Mouse (Mus musculus): ENCODE measurements around the gene Dglucy. TPM values are rescaled to one million over a fixed set of nuclear protein-coding genes. Genes with fewer than 3 reads are reported as not detected.

Dglucy gene
- total and polyA plus RNA-seq, 3 experiments = 9.0 to 18.8 (median 14.6) TPM

DNA sequence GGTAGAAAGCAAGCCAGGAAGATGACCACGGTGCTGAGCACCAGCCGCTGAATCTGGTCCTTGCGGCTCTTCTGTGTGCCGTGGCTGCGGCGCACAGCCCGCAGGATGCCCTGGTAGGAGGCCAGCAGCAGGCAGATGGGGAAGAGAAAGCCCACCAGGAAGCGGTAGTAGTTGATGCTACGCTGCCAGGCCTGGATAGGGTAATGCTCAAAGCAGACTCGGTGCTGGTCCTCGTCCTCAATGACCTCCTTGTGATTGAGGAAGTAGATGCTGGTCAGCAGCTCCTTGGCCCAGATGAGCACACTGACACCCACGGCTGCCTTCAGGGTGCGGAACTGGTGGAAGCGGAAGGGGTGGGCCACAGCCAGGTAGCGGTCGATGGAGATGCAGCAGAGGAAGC lies 99.7 kb downstream of the Dglucy start:
- no peak for DNase-seq

DNA sequence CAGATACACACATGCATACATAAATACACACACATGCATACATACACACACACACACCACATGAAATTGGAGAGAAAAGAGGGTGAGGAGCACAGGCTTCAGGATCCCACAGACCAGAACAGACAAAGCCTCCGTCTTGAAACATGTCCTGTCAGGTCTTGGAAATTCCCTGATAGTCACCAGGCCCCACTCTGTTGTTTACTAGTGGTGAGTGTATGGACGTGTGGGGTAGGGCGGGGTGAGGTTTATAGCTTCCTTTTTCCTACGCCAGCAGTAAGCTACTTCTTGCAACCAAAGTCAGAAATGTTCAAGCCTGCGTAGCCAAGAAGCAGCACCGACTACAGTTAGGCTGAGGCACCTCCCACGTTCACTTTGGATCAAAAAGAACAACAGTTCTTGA lies 104.3 kb downstream of the Dglucy start:
- no peak for DNase-seq

DNA sequence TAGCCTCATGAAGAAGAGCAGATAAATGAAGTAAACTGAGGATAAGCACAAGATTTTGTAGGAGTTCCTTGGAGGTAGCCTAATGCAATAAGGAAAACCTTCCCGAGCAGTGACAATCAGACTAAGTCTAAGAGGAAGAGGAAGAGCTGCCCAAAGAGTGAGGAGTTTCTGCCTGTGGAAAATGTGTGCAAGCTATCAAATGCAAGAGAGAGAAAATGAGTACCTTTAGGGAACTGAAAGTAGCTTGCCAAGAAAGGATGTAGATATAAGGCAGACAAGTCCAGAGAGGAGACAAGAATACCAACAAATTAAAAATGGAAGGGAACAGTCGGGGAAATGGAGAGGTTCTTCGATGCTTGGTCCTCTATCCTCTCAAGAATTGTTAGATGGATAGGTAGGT lies 106.7 kb downstream of the Dglucy start:
- DNase-seq = no peak

DNA sequence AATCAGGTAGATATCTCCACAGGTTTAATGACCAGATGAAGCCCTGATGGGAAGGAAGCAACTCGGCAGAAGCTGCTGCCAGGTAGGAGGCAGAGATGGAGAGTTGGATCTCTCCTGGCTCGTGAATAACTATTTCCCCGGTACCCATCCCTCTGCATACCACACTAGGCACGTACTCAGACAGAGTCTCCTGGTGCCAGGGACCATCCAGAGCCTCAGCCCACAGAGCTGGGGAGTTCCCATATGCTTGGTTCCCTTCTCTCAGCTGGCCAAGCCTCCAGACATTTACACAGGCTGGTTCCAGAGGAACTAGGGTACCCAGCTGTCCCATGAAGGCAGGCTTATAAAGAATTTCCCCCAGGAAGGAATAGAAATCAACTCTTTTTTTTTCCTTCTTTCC lies 108.0 kb downstream of the Dglucy start:
- no peak for DNase-seq

DNA sequence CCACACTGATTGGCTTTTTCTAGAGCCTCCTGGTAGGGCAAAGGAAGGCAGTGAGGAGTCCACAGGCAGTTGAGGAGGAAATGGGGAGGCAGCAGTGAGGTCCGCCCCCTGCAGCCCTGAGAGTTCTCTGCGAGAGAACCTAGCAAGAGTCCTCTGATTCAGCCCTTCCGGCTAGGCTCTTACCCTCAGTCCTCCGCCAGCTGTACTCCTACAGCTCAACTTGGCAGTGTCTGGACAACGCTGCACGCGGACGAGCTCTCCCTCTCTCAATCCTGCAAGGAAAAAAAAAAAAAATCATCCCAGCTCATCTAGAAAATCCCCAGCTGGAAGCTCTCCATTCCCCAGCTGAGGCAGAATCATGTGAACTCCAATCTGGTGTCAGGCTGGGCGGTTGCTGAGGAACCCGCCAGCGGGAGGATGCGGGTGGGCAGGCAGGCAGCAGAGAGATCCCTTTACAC lies 109.0 kb downstream of the Dglucy start:
- DNase-seq = no peak

DNA sequence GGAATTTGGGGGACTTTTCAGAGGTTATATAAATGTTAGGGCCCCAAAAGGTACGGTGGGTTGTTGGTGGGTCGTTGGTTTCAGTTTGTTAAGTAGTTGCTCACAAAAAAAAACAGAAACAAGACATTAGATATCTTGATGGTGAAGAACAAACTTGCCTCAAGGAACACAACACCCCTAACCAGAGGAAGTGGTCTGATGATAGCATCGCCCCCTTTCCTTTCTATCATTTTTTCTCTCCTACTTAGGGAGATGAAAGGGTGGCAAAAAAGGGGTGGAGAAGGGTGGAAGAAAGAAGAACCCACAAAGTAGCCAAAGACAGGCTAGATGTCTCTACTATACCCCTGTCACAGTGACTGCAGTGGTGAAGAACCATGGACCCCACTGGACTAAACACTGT lies 111.7 kb downstream of the Dglucy start:
- no peak for DNase-seq

DNA sequence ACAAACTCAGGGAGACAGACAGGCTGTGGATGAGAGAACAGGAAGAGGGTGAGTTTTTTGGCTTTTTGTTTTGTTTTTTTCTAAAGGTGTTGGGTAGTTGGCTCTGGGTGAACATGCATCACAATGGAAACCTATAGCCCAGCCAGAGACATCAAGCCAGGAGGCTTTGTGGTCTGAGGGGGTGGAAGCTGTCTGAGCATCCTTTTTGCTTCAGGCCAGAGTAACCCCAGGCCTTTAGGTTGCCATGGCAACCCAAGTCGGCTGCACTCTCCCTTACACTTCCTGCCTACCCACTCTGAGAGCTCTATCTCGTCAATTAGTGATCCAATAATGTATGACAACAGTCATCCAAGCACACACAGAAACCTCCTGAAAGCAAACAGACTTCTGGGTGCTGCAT lies 116.6 kb downstream of the Dglucy start:
- DNase-seq = no peak

DNA sequence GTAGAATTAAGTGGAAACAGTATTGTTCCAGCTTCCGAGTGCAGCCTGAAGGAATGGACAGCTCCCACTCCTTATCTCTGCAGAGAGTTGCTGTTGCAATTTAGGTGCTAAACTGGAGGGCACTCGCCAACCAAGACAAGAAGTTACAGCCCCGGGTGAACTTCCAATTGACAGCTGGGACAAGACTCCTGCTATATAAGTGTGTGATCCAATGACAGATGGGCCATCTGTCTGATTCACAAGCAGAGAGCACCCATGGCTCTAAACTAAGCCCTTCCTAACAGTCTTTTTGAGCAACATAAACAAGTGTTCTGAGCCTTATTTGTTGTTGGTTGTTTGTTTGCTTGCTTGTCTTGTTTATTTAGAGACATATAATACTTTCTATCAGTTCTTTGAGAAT lies 117.8 kb downstream of the Dglucy start:
- no peak for DNase-seq

DNA sequence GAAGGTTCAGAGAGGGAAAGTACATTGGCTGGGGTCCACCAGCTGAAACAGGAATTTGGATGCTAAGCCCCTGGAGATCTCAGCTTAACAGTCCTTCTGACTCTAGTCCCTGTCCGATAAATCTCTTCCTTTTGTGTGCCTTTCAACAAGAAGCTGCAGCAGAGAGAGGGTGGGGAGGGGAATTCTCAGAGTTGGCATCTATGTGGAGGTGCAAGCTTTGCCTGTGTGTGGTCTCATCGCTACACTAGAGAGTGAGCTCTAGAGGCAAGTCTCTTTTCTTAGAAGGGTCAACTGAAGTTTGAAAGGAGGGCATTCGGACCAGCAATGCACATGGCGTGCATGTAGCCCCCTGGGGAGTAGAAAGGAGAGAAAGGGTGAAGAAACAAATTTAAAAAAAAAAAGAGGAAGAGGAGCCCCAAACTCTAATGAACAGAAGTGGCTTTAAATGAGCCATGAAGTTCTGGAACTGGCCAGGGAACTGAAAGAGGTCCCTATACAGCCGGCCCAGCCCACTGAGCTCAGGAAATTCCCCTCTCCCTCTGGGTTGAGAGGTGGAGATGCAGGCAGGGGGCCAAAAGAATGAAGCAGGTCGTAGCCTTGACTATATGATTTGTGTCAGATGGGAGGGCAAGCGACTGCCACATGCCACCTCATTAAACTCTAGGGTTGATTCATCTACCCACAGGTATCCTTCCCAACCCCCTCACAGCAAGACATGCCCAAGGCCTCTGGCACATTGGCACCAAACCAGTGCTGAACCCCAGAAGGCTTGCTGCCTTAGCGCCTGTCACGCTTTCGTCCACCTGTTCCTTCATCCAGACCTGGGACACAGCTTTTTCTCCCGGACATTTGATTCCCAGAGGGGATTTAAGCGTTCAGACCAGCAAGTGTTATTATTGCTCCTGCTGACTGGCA lies 119.1 kb downstream of the Dglucy start:
- DNase-seq = no peak

DNA sequence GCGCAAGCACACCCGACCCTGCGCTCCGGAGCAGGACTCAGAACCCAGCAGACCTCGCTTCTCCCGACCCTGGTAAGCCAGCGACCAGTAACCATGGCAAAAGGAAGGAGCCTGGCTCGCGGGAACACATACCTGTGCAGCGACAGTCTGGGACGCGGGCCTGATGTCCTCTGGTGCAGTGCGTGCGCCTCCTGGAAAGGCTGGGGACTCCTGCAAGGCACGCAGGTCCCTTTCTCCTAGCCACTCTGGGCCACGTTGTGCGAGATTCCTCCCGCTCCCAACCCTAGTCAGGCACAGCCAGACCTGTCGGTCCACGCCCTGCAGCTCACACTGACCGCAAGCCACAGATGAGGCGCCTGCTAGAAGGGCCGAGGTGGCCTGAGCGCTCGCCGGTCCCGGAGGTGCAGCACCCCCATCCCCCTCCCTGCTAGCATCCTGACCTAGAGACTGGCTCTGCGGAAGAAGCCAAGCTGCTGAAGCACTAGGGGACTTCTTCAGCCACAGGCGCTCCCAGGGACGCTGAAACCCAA lies 120.3 kb downstream of the Dglucy start:
- peak; percentile 20 for DNase-seq

DNA sequence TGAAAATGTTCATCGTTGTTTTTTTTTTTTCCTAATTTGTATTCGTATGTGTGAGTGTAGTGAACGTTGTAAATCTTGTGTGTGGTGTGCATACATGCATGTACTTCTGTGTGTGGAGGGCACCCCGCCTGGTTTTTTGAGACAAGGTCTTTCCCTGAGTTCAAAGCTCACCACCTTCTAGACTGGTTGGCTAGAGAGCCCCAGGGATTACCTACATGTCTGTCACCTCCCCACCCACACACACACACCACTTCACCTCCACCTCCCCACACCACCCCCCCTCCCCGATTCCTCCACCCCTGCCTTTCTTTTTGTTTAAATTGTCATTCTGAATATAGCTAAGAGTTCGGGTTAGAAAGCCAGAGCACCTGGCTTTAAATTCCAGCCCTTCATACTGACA lies 122.0 kb downstream of the Dglucy start:
- no peak for DNase-seq

DNA sequence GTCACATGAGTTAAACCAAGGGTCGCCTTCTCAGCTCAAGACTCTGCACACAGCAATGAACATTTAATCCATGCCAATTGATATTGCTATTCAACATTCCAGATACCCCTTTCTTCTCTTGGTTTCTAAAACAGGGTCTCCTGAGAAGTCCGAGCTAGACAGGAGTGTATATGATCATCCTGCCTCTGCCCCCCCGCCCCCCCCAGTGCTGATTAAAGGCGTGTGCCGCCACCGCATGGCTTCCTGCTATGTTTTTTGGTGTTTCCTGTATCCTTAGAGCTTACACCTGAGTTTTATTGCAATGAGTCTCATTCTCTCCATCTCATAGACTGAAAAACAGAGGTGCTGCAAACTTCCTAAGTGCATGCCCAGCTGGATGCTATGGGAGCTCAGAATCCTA lies 122.5 kb downstream of the Dglucy start:
- no peak for DNase-seq

DNA sequence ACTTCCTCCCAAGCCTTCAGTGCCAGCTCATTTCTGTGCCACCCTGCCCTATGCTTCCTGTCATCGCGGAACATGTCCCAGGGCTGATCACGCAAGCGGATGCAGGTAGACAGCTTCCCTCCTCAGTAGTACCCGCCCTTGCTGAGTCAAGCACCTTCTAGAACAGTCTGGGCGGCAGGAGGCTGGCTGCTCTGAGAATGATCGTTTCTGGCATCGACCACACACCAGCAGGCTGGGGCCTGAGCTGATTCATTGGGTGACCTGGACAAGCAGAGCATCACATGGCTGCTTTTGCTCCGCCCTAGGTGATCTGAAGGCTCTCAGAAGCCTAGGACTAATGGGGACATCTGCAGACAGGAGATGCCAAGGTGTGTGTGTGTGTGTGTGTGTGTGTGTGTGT lies 124.9 kb downstream of the Dglucy start:
- DNase-seq = no peak

DNA sequence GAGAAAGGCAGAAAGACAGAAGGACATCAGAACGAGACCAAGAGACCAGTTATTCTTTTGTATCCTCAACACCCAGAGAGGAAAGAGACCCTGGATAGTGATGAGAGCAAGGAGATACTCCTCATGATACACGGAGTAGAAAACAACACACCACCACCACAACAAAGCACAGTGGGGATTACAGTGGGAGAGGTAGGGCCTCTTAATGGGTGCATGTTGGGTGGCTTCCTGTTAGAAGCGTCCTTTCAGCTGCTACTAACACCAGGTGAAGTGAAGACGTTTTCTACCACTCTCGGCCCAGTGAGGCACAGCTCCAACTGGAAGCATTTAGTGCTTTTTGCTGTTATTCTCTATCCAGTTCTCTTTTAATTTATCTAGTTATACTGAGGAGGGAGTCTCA lies 128.0 kb downstream of the Dglucy start:
- DNase-seq = no peak

DNA sequence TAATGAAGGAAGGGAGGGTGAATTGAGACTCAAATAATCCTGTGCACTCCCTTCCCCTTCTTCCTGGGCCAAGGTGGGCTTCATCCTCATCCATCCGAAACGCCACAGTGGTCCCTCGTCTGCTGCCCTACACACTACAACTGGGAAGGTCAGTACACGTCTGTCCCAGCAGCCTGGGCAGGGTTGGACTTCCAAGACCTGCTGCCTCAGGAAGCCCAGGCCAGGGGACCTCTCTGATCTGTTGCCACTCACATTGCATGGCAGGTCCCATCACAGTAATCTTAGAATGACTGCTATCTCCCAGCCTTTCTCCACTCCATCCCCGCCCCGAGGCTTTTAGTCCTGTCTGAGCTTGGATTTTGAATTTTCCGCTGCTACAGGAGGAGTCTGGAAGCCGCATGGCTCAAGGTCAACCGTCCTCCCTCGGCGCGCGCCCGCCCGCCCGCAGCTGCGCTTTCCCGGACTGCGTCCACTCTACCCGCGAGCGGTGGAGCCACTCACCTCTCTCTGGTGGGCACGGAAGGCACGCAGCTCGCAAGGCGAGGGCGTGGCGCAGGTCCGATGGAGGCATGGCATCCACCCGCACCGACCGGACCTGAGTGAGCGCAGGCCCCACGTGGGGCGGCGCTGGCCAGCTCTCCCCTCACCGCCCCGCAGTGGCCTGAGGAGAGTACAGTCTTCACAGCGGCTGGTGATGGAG lies 128.9 kb downstream of the Dglucy start, which contains the start of gene Gpr68:
TSS of gene Gpr68 (minus strand) at position 601 of the 700 bp plus-strand sequence.
- peak; percentile 53 for DNase-seq

DNA sequence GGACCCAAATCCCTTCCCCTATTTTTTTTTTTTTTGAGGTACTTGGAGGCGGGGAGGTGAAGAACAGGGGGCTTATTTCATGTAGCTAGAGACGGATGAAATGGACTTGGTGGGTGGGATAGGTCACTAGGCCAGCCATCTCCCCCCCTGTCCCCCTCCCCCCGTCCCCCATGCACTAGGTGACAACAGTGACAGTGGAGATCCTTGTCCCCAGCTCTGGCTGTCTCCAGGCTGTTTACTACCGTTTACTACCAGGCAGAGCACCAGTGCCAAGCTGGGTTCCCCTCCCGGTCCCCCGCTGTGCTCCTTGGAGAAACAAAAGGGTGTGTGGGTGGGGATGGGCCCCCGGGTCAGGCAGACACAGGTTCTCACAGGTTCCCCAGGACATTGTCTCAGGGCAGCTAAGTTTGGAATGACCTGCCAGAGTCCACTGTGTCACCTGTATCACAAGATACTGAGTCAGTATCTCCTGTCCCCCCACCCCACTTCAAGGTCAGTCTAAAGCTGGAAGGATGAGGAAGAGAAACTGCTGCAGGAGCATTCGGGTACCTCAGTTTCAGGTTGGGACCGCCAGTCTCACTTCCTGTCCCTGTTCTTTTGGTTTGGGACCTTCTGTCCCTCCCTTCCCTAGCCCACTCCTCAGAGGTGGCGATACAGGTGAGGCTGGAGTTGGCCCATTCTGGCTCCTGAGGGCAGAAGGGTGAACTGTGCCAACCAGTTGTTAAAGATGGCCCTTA lies 129.6 kb downstream of the Dglucy start:
- no peak for DNase-seq

DNA sequence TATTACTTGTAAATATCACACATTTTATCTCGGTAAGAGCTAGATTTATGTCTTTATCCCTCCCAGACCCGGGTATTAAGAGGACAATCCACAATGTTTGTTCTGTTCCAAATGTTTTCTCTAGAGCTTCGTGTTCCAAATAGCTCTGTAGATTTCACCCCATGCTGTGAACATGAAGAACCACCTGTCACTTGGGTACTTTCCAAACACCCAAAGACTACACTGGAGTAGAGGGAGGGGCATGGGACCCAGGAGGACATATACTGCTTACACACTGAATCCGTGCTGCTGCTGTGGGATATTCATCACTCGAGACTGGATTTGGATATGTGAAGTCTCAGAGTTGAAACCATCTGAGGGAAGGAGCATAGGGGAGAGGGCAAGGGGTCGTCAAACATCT lies 130.9 kb downstream of the Dglucy start:
- no peak for DNase-seq

DNA sequence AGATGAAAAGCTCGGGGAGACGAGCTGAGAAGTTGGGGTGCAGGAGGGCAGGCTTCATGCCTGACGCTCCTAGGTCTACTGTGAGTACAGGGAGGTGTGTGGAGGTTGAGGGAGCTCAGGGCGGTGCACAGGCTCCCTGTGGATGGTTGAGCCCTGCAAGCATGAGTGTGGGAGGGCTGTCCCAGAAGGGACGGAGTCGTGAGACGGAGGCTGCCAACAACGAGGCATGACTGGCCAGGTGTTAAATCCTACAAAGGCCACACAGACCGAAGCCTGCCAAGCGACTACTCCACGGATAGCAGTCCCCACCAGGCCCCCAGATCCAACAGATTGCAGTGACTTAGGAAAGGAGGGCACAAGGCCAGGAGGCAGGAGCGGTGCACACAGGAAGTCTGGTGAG lies 131.9 kb downstream of the Dglucy start:
- no peak for DNase-seq

DNA sequence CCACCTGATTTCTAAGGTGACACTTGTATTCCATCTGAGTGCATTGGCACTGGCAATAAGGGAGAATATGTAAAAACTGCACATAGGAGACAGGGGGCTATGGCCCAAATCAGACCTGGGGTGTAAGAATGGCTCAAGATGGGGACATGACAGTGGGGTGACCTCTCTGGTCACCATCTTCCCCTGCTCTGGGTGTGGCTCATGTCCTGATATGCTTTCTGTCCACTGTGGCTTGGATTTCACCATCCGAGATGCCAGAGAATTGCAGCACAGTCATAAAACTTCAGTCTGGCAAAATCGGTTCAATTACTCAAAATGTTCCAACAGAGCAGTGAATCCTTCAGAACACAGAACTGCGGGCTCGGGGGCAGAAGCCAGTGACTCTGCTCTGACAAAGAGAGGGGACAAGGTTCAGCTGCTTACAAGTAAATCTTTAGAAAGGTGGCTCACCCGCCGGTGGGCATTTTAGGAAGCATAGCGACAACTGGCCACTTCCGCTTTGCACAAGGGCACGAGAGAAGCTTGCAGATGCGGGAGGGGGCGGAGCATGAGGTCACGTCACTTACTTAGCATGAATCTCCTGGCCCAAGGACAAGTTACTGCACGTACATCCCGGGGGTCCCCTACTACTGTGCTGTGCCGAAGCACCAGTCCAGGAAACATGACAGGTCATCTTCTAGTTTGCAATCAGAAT lies 145.9 kb downstream of the Dglucy start:
- peak; percentile 46 for DNase-seq

DNA sequence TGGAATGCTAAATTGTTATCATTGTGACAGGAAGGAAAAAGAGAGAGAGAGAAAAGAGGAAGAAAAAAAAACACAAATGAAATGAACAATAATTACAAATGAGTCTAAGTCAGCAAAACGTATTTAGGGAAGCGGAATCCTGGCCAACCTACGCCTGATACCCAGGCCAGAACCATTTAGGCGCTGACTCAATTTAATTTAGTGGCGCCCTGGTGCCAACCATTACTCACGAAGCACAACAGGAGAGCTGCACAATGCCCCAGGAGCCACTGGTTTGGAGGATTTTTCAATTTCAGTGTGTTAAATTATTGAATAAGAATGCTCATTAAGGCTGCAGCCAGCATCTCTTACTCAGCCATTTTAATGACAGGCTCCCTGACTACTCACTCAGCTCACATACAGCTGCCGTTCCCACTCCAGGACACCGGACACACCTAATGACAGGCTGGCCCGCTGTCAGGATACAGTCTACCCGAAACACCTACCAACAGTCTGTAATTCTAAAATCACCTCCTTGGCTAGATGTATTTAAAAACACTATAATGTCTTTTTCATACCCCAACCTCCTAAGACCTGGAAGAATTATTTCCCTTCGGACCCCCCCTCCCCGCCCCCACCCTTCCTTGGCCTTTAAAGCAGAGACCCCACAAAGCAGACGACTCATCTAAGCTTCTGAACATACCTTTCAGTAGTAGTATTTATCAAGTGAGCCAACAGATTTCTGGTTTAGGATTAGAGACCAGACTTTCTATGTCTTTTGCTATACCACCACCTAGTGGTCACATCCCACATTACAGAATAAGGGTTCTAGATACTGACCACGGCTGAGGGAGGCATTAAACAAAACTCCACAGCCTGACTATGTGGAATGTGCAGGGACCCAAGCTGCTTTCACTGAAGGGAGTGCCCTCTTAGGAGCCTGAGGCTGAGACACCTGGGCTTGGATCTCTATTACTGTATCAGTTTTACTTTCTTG lies 147.1 kb downstream of the Dglucy start:
- peak; percentile 52 for DNase-seq
